Mouse (Mus musculus): Measurements from ENCODE around the gene Krt80.

Krt80 gene

GRCm38 (mm10) chr15:101375956-101376775 is 6.2 kb upstream of the Krt80 start:
- no peak for DNase-seq (ENCODE audit: inconsistent age in 2 of 2, low spot score in 1 of 2)

DNA sequence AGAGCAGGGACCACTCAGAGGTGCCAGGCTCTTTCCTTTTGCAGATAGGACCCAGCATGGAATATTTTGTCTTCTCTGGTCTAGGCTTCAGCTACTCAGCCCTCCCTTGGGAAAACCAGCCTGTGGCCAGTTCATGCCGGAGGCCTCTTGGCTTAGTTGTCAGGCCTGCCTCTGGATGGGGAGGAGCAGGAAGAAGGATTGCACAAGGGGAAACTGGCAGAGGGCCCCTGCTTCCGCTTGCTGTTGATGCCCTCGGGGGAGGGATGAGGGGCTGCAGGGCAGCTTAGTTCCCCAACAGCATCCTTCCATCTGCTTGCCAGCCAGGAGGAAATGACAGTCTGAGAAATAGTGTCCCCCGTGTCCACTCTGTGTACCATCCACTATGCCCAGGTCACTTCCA is 4.9 kb upstream of the Krt80 start:
- DNase-seq (ENCODE audit: inconsistent age in 2 of 2, low spot score in 1 of 2): peak; percentile 62 to 85

DNA sequence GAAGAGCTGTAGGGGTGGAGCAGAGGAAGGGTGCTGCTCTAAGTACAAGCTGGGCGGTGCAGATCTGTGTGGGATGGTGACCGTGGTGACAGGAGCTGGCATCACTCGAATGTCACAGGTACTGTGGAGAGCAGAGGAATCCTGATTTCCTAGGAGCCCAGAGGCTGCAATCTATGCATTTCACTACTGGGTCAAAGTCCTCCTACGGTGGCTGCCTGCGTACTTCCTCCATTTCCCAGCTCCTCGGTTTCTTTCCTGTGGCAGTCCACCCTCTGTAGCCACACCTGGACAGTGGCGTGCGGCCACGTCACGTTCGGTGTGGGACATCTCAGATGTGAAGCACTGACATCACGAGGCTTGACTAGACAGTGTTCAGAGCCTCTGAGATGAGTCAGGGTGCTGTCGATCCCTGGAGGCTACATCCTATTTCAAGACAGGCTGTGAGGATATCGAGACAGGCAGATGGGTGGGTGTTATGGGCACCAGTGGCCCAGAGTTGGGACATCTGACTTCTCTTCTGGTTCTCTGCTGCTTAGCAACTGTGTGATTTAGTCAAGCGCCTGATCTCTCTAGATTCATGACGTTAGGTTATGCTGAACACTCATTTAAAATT is 3.4 kb upstream of the Krt80 start:
- DNase-seq (ENCODE audit: inconsistent age in 2 of 2, low spot score in 1 of 2): peak in 1 of 2 experiments; percentile 36

GRCm38 (mm10) chr15:101372131-101372977 is 2.4 kb upstream of the Krt80 start:
- peak in 1 of 2 experiments; percentile 74 for DNase-seq (ENCODE audit: inconsistent age in 2 of 2, low spot score in 1 of 2)

DNA sequence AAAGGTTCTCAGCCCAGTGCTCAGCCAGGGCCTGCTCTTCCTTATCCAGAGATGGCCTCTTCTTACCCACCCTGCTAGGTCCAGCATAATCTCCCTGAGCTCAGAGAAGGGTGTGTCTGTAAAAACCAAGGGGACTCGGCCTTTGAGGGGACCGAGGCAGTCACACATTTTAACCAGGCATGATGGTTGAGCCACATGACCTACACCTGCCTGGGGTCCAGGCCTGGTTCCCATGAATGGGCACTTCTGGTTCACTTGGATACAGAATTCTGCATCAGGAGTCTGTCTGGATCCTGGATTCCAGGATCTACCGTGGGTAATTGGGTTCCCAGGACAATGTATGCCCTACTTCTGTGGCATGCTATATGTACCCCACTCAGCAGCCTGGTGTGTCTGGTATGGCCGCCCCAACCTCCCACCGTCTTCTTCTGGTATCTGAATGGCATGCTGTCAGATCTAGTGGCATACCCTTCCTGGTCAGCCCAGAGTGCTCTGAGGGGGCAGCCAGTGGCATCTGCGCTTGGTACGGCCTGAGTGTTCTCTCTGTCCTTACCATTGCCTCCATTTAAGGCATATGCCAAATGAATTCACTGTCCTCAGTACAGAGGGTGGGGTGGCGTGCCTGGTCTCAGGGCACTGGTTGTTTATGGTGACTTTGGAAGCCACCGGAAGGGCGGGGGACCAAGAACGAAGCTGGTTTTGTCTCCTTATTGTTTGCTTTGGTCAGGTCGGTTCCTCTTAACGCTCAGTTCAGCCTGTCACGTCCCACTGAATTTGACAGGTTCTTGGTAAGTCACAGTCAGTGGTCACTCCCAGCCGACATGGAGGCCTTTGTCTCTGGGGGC is 1.4 kb upstream of the Krt80 start:
- peak in 1 of 2 experiments; percentile 56 for DNase-seq (ENCODE audit: inconsistent age in 2 of 2, low spot score in 1 of 2)

GRCm38 (mm10) chr15:101369382-101370100 is 421 bp downstream of the Krt80 start:
- peak; percentile 61 to 85 for DNase-seq (ENCODE audit: inconsistent age in 2 of 2, low spot score in 1 of 2)

GRCm38 (mm10) chr15:101368502-101369381 is 1.2 kb downstream of the Krt80 start:
- DNase-seq (ENCODE audit: inconsistent age in 2 of 2, low spot score in 1 of 2): no peak

DNA sequence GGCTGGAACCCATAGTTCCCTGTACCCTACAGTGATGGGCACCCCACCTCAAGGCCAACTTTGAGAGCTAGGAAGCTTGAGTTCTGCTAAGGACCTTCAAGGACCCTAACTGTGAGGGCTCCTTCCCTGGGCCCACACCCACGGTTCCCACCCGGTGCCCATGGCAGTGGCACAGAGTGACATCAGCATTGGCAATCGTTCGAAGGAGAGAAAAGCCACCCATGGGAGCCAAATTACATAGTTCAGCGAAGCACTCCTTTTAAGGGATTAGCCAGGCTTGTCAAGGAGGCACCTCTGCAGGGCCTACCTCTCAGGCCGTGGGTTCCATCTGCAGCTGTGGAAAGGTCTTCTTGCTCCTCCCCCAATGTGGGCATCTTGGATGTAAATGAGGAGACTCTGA is 1.9 kb downstream of the Krt80 start:
- no peak for DNase-seq (ENCODE audit: inconsistent age in 2 of 2, low spot score in 1 of 2)

- no peak for DNase-seq (ENCODE audit: inconsistent age in 2 of 2, low spot score in 1 of 2)
These were observed 2.5 kb downstream of the Krt80 start for GRCm38 (mm10) chr15:101367497-101367896.

GRCm38 (mm10) chr15:101366926-101367325 is 3.0 kb downstream of the Krt80 start:
- DNase-seq (ENCODE audit: inconsistent age in 2 of 2, low spot score in 1 of 2): no peak

GRCm38 (mm10) chr15:101366482-101366881 is 3.5 kb downstream of the Krt80 start:
- no peak for DNase-seq (ENCODE audit: inconsistent age in 2 of 2, low spot score in 1 of 2)

DNA sequence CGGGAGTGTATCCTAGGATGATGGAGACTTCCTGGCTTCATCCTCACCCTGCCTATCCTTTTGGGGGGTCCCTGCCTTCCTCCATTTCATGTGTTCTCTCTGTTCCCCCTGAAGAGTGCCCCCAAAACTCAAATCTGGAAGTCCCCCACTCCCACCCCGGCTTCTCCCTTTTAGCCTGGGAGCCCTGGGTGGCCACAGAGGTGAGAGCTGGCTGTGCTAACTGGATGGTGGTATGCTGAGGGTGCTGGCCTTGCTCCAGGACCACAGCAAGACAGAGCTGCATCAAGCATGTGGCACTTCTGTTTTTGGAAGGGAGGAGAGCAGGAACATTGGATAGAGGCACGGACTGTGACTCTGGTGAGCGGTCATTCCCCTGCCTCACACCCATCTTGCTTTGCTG is 4.2 kb downstream of the Krt80 start:
- DNase-seq (ENCODE audit: inconsistent age in 2 of 2, low spot score in 1 of 2): no peak

- DNase-seq (ENCODE audit: inconsistent age in 2 of 2, low spot score in 1 of 2): no peak
These were observed 4.9 kb downstream of the Krt80 start for GRCm38 (mm10) chr15:101364891-101365671.

- no peak for DNase-seq (ENCODE audit: inconsistent age in 2 of 2, low spot score in 1 of 2)
These were observed 5.5 kb downstream of the Krt80 start for GRCm38 (mm10) chr15:101364425-101364824.

- DNase-seq (ENCODE audit: inconsistent age in 2 of 2, low spot score in 1 of 2): no peak
These were observed 6.0 kb downstream of the Krt80 start for GRCm38 (mm10) chr15:101363933-101364332.

GRCm38 (mm10) chr15:101362393-101363010 is 7.5 kb downstream of the Krt80 start:
- no peak for DNase-seq (ENCODE audit: inconsistent age in 2 of 2, low spot score in 1 of 2)

DNA sequence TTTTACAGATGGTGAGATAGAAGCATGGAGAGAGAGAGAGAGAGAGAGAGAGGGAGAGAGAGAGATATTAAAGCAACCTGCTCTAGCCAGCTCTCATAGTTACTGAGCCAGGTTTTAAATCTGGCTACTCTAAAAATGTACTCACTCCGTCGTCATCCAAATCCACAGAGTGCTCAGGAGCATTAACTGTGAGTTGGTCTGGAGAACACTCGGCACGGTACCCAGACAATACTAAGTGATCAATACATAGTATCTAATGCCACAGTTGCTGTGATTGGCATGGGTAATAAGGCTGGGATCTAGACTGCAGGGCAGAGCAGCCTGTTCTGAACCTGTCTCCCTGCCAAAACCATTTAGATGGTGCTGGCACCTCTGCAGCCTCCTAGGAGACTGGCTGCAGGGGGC is 14.6 kb downstream of the Krt80 start:
- no peak for DNase-seq (ENCODE audit: inconsistent age in 2 of 2, low spot score in 1 of 2)

Data from adrenal gland, adult (tissue).